Mouse (Mus musculus) layer of hippocampus, adult 9-10 months (tissue): ENCODE measurements at regions not wholly inside any gene's neighbourhood (a gene's known extent, or its start where the extent isn't known, plus 50 kb on each side); places are given as distances from the start of the nearest gene placed in this dataset.

Source experiments
- DNase-seq: peaks from one replicate; pipeline ENCODE4 v3.0.0; 2022; ENCODE audit warnings: low spot score

GRCm38 (mm10) chr3:41412698-41413097 is 142.8 kb upstream of the Jade1 start:
- DNase-seq, result no peak

- DNase-seq, result no peak
Measured at GRCm38 (mm10) chr3:41408821-41409737, 146.5 kb upstream of the Jade1 start.

GRCm38 (mm10) chr3:41408423-41408820 is 147.1 kb upstream of the Jade1 start:
- DNase-seq, result no peak

- DNase-seq, result no peak
Measured at GRCm38 (mm10) chr3:41407988-41408387, 147.5 kb upstream of the Jade1 start.

GRCm38 (mm10) chr3:41407520-41407919 is 148.0 kb upstream of the Jade1 start:
- no peak for DNase-seq

GRCm38 (mm10) chr3:41401881-41402280 is 153.7 kb upstream of the Jade1 start:
- no peak for DNase-seq

GRCm38 (mm10) chr3:41389868-41390267 is 165.7 kb upstream of the Jade1 start:
- DNase-seq, result no peak

- no peak for DNase-seq
Measured at GRCm38 (mm10) chr3:41387469-41388212, 167.9 kb upstream of the Jade1 start.

- DNase-seq, result no peak
Measured at GRCm38 (mm10) chr3:41386299-41386698, 169.2 kb upstream of the Jade1 start.

- DNase-seq, result no peak
Measured at GRCm38 (mm10) chr3:41384410-41384809, 171.1 kb upstream of the Jade1 start.

GRCm38 (mm10) chr3:41378576-41378975 is 177.0 kb upstream of the Jade1 start:
- no peak for DNase-seq

- peak; percentile 33 for DNase-seq
Measured at GRCm38 (mm10) chr3:41377826-41378406, 177.6 kb upstream of the Jade1 start.

GRCm38 (mm10) chr3:41376848-41377582 is 178.5 kb upstream of the Jade1 start:
- DNase-seq, result no peak

- no peak for DNase-seq
Measured at GRCm38 (mm10) chr3:41375230-41375930, 180.2 kb upstream of the Jade1 start.

- no peak for DNase-seq
Measured at GRCm38 (mm10) chr3:41373198-41373597, 182.3 kb upstream of the Jade1 start.

- DNase-seq, result no peak
Measured at GRCm38 (mm10) chr3:41368351-41369101, 187.0 kb upstream of the Jade1 start.

GRCm38 (mm10) chr3:41366764-41367163 is 188.8 kb upstream of the Jade1 start:
- DNase-seq, result no peak

GRCm38 (mm10) chr3:41366264-41366663 is 189.3 kb upstream of the Jade1 start:
- DNase-seq, result no peak

GRCm38 (mm10) chr3:41365145-41365830 is 190.2 kb upstream of the Jade1 start:
- DNase-seq, result no peak

GRCm38 (mm10) chr3:41363947-41364346 is 191.6 kb upstream of the Jade1 start:
- DNase-seq, result no peak
